Mouse (Mus musculus): ENCODE results near the gene Map3k14. TPM values are rescaled to one million over a fixed set of nuclear protein-coding genes. Genes with fewer than 3 reads are reported as not detected.

The Map3k14 gene
- polyA plus RNA-seq, 1 experiment from 2014 or later: 5.3 TPM

- Histone ChIP-seq H3K27me3 (ENCODE audit: insufficient read depth, low read length) (peaks cover 23% of the 10 kb centered on the region), H3K27ac (ENCODE audit: low read length) (no peak overlapping the region), H3K4me2 (replicated peaks; ENCODE audit: low read depth, low read length) (no peak overlapping the region), H3K4me3 (ENCODE audit: low read length) (no peak overlapping the region), H3K9ac (replicated peaks; ENCODE audit: low read length) (no peak overlapping the region), H3K4me1 (ENCODE audit: insufficient read depth, low read length) (peaks cover 20% of the 10 kb centered on the region), H3K9me3 (ENCODE audit: low read length) (no peaks in the 10 kb centered on the region), H3K36me3 (ENCODE audit: insufficient read depth, low read length) (no peaks in the 10 kb centered on the region)
- 73% methylated on average over 5 of the region's 5 CpGs for WGBS
- no peak for ATAC-seq (ENCODE audit: low FRiP score, low TSS enrichment)
Measured at GRCm38 (mm10) chr11:103174411-103174832, 92.8 kb downstream of the Map3k14 start.

DNA sequence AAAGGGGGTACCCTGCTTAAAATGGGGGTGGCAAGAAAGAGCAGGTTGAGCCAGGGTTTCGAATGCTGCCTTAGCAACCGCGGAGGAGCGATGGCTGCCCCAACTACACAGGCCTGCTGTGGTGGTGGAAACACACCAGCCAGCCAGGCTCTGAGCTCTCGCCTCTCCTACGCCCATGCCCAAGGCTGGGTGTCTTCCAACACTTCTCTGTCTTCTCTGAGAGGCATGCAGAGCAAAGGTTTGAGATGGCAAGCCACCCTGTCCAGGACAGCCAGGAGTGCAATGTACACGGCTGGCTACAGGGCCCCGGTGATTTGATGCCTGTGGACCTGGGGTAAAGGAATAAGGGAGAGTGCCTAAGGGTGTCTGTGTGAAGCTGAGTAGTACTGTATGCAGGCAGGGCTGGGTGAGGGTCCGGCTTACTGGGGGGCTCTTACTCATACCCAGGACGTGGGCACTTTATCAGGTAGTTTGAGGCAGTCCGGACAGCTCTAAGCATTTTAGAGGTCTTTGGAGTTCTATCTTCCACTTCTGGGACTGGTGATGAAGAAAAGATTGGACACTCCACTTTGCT lies 93.4 kb downstream of the Map3k14 start:
- Histone ChIP-seq H3K4me2 (replicated peaks; ENCODE audit: low read depth, low read length) (no peak overlapping the region), H3K4me3 (ENCODE audit: low read length) (no peak overlapping the region), H3K4me1 (ENCODE audit: insufficient read depth, low read length) (peaks cover 20% of the 10 kb centered on the region), H3K9me3 (ENCODE audit: low read length) (no peaks in the 10 kb centered on the region), H3K27ac (ENCODE audit: low read length) (no peak overlapping the region), H3K27me3 (ENCODE audit: insufficient read depth, low read length) (peaks cover 24% of the 10 kb centered on the region), H3K9ac (replicated peaks; ENCODE audit: low read length) (no peak overlapping the region), H3K36me3 (ENCODE audit: insufficient read depth, low read length) (no peaks in the 10 kb centered on the region)
- 89% methylated on average over 11 of the region's 11 CpGs for WGBS
- ATAC-seq (ENCODE audit: low FRiP score, low TSS enrichment): no peak

DNA sequence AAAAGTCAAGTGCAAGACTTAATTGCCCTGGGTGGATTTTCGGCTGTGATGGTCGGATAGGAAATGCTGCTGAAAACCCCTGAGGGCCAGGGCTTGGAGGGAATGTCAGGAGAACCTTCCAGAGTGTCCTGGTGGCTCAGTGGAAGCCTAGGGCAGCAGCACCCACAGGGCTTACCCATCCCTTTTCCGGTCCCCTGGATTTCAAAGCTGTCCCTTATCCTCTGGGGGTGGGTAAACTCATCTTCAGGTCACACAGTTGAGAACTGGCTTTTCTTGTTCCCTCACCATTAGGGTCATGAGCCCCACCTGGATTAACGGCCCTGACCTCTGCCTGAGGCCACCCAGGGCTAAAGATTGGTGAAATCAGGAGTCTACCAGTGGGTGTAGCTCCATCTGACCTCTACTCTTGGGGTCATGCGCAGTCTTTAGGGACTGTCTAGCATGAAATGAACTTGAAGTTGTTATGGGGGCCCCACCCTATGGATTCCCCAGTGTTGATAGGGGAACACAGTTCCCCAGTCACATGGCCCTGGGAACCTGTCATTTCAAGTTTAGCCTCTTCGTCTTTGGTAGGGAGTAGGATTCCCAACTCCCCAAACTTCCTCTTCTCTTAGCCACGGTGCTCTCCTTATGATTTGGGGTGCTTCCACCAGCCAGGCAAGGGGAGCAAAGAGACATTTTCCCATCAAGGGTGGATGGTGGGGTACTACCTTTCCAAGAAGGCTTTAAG lies 94.1 kb downstream of the Map3k14 start:
- no peak for ATAC-seq (ENCODE audit: low FRiP score, low TSS enrichment)
- Histone ChIP-seq H3K4me2 (replicated peaks; ENCODE audit: low read depth, low read length) (no peak overlapping the region), H3K9me3 (ENCODE audit: low read length) (no peaks in the 10 kb centered on the region), H3K27ac (ENCODE audit: low read length) (no peak overlapping the region), H3K27me3 (ENCODE audit: insufficient read depth, low read length) (peaks cover 24% of the 10 kb centered on the region), H3K4me1 (ENCODE audit: insufficient read depth, low read length) (peaks cover 20% of the 10 kb centered on the region), H3K4me3 (ENCODE audit: low read length) (no peak overlapping the region), H3K36me3 (ENCODE audit: insufficient read depth, low read length) (no peaks in the 10 kb centered on the region), H3K9ac (replicated peaks; ENCODE audit: low read length) (no peak overlapping the region)
- 78% methylated on average over 7 of the region's 7 CpGs for WGBS

GRCm38 (mm10) chr11:103172392-103173040 lies 94.8 kb downstream of the Map3k14 start:
- H3K9me3 ChIP-seq (ENCODE audit: low read length): no peaks in the 10 kb centered on the region
- no peaks in the 10 kb centered on the region for H3K36me3 ChIP-seq (ENCODE audit: insufficient read depth, low read length)
- H3K4me2 ChIP-seq (replicated peaks; ENCODE audit: low read depth, low read length): peak overlapping the region; percentile 99
- peak overlapping the region; percentile 44 for H3K27ac ChIP-seq (ENCODE audit: low read length)
- ATAC-seq (ENCODE audit: low FRiP score, low TSS enrichment): no peak
- no peak overlapping the region for H3K4me3 ChIP-seq (ENCODE audit: low read length)
- 65% methylated on average over 6 of the region's 6 CpGs for WGBS
- peaks cover 24% of the 10 kb centered on the region for H3K27me3 ChIP-seq (ENCODE audit: insufficient read depth, low read length)
- 0 out of 2 replicates have a peak overlapping the region, but pooled peaks have one; percentile 14 for H3K9ac ChIP-seq (replicated peaks; ENCODE audit: low read length)
- H3K4me1 ChIP-seq (ENCODE audit: insufficient read depth, low read length): peaks cover 20% of the 10 kb centered on the region

DNA sequence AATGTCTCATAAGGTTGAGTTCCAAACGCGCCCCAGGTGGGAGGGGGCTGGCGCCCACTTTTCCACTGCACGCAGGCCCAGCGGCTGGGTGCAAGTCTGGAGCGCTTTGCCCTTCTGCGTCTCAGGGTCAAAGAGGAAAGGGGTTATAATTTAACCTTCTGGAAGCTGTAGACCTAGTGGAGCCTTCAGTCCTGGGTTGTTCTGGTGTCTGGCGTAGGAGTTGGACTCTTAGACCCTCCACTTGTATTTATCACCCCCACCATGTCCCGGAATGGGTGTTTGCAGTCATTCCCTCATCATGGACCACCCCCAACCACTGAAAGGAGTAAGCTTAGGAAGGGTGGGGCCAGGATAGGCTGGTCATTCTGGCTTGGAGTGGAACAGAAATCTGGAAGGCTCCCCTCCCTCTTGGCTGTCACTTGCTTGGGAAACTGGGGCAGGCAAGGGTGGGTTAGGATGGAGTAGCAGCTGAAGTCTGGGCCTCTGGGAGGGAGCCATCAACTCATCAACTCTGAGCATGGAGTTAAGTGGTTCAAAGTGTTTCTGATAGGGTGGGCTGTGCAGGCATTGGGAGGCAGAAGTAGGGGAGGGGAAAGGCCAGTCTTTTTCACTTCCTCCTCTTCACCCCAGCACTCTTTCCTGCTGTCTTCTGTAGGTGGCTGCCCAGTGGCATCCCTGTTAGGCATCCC lies 95.4 kb downstream of the Map3k14 start:
- H3K27me3 ChIP-seq (ENCODE audit: insufficient read depth, low read length): peaks cover 24% of the 10 kb centered on the region
- no peaks in the 10 kb centered on the region for H3K9me3 ChIP-seq (ENCODE audit: low read length)
- 44% methylated on average over 9 of the region's 9 CpGs for WGBS
- peak overlapping the region; percentile 64 for H3K4me3 ChIP-seq (ENCODE audit: low read length)
- peak overlapping the region; percentile 99 for H3K4me2 ChIP-seq (replicated peaks; ENCODE audit: low read depth, low read length)
- H3K4me1 ChIP-seq (ENCODE audit: insufficient read depth, low read length): peaks cover 20% of the 10 kb centered on the region
- H3K36me3 ChIP-seq (ENCODE audit: insufficient read depth, low read length): no peaks in the 10 kb centered on the region
- peak overlapping the region; percentile 79; the same call in 1 of the 2 replicates for H3K9ac ChIP-seq (replicated peaks; ENCODE audit: low read length)
- ATAC-seq (ENCODE audit: low FRiP score, low TSS enrichment): peak; percentile 64
- peak overlapping the region; percentile 44 for H3K27ac ChIP-seq (ENCODE audit: low read length)

DNA sequence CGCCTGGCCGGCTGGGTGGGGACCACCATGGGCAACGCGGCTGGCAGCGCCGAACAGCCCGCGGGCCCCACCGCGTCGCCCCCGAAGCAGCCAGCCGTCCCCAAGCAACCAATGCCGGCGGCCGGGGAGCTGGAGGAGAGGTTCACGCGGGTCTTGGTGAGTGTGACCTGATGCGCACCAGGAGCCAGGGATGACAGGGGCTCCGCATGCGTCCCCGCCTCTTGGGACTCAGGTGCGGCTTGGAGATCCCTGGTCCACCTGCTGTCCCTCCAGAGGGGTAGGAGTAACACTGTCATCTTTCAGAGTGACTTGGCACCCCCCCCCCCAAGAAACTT lies 96.0 kb downstream of the Map3k14 start:
- Histone ChIP-seq H3K36me3 (ENCODE audit: insufficient read depth, low read length) (no peaks in the 10 kb centered on the region), H3K27me3 (ENCODE audit: insufficient read depth, low read length) (peaks cover 24% of the 10 kb centered on the region), H3K9me3 (ENCODE audit: low read length) (peaks cover under 1% of the 10 kb centered on the region; the same call in 1 of the 2 replicates), H3K9ac (replicated peaks; ENCODE audit: low read length) (peak overlapping the region; percentile 79), H3K4me2 (replicated peaks; ENCODE audit: low read depth, low read length) (peak overlapping the region; percentile 99), H3K4me3 (ENCODE audit: low read length) (peak overlapping the region; percentile 64), H3K4me1 (ENCODE audit: insufficient read depth, low read length) (peaks cover 20% of the 10 kb centered on the region), H3K27ac (ENCODE audit: low read length) (peak overlapping the region; percentile 36)
- WGBS: 2% methylated on average over 23 of the region's 23 CpGs
- ATAC-seq (ENCODE audit: low FRiP score, low TSS enrichment): no peak

DNA sequence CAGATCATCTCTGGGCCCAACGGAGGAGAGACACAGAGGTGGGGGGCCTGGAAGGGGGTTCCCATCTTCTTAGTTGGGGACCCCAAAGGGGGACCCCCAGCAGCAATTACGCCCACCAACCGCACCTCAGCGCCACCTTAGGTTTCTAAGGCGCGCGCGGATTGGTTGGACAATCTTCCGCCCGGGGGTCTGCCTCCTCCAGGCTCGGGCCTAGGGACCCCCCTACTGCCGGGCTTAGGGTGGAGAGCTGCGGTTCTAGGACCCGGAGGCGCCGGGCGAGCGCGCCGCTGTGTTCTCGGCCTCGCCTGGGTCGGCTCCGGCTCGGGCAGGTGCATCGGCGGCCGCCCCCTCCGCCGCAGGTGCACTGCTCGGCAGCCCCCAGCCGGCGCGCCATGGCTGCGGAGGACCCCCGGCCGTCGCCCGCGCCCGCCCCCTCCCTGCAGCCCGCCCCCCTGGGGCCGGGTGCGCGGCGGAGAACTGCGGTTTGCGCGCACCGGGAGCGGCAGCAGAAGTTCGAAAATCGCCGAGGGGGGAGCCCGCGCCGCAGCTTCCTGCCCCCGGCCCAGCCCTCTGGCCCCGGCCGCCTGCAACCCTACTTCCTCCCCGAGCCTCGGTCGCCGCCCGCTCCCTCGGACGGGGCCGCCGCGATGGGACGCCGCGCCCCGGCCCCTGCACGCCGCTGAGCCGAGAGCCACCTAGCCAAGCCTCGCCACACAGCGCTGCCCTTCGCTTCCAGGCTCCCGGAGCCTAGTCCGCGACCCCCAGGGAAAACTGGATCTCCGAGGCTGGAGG lies 96.6 kb downstream of the Map3k14 start, which contains the start of gene Fmnl1:
Gene Fmnl1 (plus strand): TSS at position 614 of the 792 bp plus-strand sequence.
- Histone ChIP-seq H3K9ac (replicated peaks; ENCODE audit: low read length) (peak within 1 kb of the TSS; percentile 79), H3K9me3 (ENCODE audit: low read length) (peaks cover 6% of the 10 kb centered on the region; the same call in 1 of the 2 replicates), H3K4me1 (ENCODE audit: insufficient read depth, low read length) (peaks cover 15% of the 10 kb centered on the region), H3K36me3 (ENCODE audit: insufficient read depth, low read length) (no peaks in the 10 kb centered on the region), H3K4me2 (replicated peaks; ENCODE audit: low read depth, low read length) (peak within 1 kb of the TSS; percentile 99), H3K27ac (ENCODE audit: low read length) (peak within 1 kb of the TSS; percentile 44), H3K4me3 (ENCODE audit: low read length) (peak within 1 kb of the TSS; percentile 64), H3K27me3 (ENCODE audit: insufficient read depth, low read length) (peaks cover 24% of the 10 kb centered on the region)
- peak; percentile 49; the same call in 1 of the 2 replicates for ATAC-seq (ENCODE audit: low FRiP score, low TSS enrichment)
- under 1% methylated on average over 44 of the region's 84 CpGs for WGBS

DNA sequence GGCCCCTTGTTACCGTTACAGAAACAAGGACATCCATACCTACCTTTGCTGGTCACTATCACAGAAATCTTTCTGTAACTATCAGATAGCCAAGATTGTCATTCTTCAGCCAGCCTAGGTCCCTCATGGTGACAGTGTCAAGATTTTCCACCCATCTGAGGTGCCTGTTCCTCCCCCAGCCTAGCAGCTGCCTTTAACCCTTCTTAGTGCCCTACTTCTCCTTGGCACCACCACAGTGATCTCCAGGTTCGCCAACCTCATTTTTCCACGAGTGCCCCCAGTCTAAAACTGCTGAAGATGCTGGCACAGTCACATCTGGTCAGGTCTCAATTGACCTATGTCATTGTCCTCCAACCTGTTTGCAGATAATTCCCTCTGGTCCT lies 97.2 kb downstream of the Map3k14 start:
- Histone ChIP-seq H3K36me3 (ENCODE audit: insufficient read depth, low read length) (no peaks in the 10 kb centered on the region), H3K9me3 (ENCODE audit: low read length) (peaks cover 6% of the 10 kb centered on the region; the same call in 1 of the 2 replicates), H3K9ac (replicated peaks; ENCODE audit: low read length) (peak overlapping the region; percentile 79), H3K27me3 (ENCODE audit: insufficient read depth, low read length) (peaks cover 24% of the 10 kb centered on the region), H3K4me1 (ENCODE audit: insufficient read depth, low read length) (peaks cover 14% of the 10 kb centered on the region; the same call in 1 of the 2 replicates), H3K4me2 (replicated peaks; ENCODE audit: low read depth, low read length) (peak overlapping the region; percentile 99), H3K4me3 (ENCODE audit: low read length) (peak overlapping the region; percentile 64), H3K27ac (ENCODE audit: low read length) (no peak overlapping the region)
- no peak for ATAC-seq (ENCODE audit: low FRiP score, low TSS enrichment)
- 45% methylated on average over 3 of the region's 3 CpGs for WGBS

All from kidney, embryonic 16.5 days (tissue).